Mouse (Mus musculus) G1E (cell line): Measurements from ENCODE around the gene Vmn1r85. TPM values are rescaled to one million over a fixed set of nuclear protein-coding genes. Genes with fewer than 3 reads are reported as not detected.

Source experiments
- ATAC-seq: 2 replicates; pipeline ENCODE4 v1.8.0; 2016; ENCODE audit warnings: mild to moderate bottlenecking; ENCODE audit not compliant: insufficient number of reproducible peaks, poor library complexity, low FRiP score, severe bottlenecking; ENCODE audit errors: extremely low read depth
- DNase-seq: peaks from one replicate; pipeline ENCODE4 v3.0.0; 2012; ENCODE audit warnings: low spot score
- H3K27me3 ChIP-seq: 2 replicates; pipeline ENCODE4 v1.6.1; 2012; ENCODE audit warnings: mild to moderate bottlenecking, low read length, inconsistent platforms; ENCODE audit not compliant: insufficient read depth
- H3K36me3 ChIP-seq: replicated peaks from 2 replicates; pipeline ENCODE3; 2012; ENCODE audit warnings: mild to moderate bottlenecking, inconsistent platforms
- H3K4me1 ChIP-seq: 2 replicates; pipeline ENCODE4 v1.6.1; 2012; ENCODE audit warnings: low read depth, low read length, inconsistent platforms, mixed read lengths; ENCODE audit not compliant: insufficient read depth
- H3K4me3 ChIP-seq: 2 replicates; pipeline ENCODE4 v1.5.1; 2012; ENCODE audit warnings: low read depth, mild to moderate bottlenecking, inconsistent platforms, low read length, moderate library complexity, mixed read lengths
- H3K9me3 ChIP-seq: replicated peaks from 2 replicates; pipeline ENCODE4 v1.6.1; 2012; ENCODE audit warnings: inconsistent platforms
- CTCF ChIP-seq: IDR thresholded peaks from 2 replicates; pipeline ENCODE4 v1.5.1; 2012; ENCODE audit warnings: low read depth, low read length, inconsistent platforms, mixed read lengths
- GATA1 ChIP-seq: IDR thresholded peaks from 2 replicates; pipeline ENCODE4 v1.6.1; 2012; ENCODE audit warnings: borderline replicate concordance, low read length, inconsistent platforms, mixed read lengths
- GATA2 ChIP-seq: IDR thresholded peaks from 2 replicates; pipeline ENCODE4 v1.6.1; 2012; ENCODE audit warnings: low read depth, low read length, inconsistent platforms, borderline replicate concordance
- POLR2AphosphoS5 ChIP-seq: IDR thresholded peaks from 2 replicates; pipeline ENCODE4 v1.6.1; 2012; ENCODE audit warnings: low read depth, low read length, inconsistent platforms; ENCODE audit not compliant: insufficient replicate concordance
- TAL1 ChIP-seq: conservative IDR thresholded peaks from 2 replicates; pipeline ENCODE4 v1.6.1; 2012; ENCODE audit warnings: low read depth, low read length, inconsistent platforms, mixed read lengths
- polyA plus RNA-seq: library from polyadenylated mRNA; stranded (reverse); fragments of >175 nt; gene quantifications from 2 replicates; pipeline ENCODE4 v1.2.3, GENCODE M21; 2012
- total RNA-seq, 2 experiments: library from RNA; stranded (forward) in 1 of 2; stranded (reverse) in 1 of 2; fragments of 200-1000 nt in 1 of 2; fragments of >200 nt in 1 of 2; fragmentation: Nextera tagmentation in 1 of 2; gene quantifications; 2 replicates each; pipeline ENCODE4 v1.2.3; 2014 to 2017

The Vmn1r85 gene
- total and polyA plus RNA-seq, 3 experiments: 0.44 TPM; not detected in 2

GRCm38 (mm10) chr7:13042511-13042910 is 52.5 kb downstream of the Vmn1r85 start:
- TF ChIP-seq CTCF (no peak), TAL1 (no peak), GATA1 (no peak), GATA2 (no peak), POLR2AphosphoS5 (no peak)
- peaks cover 18% of the 10 kb centered on the region for H3K9me3 ChIP-seq
- DNase-seq (no peak), ATAC-seq (no peak)
- H3K27me3 ChIP-seq: peaks cover 12% of the 10 kb centered on the region; the same call in 1 of the 2 replicates
- H3K4me3 ChIP-seq: no peak overlapping the region
- H3K4me1 ChIP-seq: peaks cover 32% of the 10 kb centered on the region
- peaks cover 24% of the 10 kb centered on the region for H3K36me3 ChIP-seq

GRCm38 (mm10) chr7:13041256-13041655 is 53.7 kb downstream of the Vmn1r85 start:
- ATAC-seq (no peak), DNase-seq (no peak)
- H3K27me3 ChIP-seq: peaks cover 12% of the 10 kb centered on the region; the same call in 1 of the 2 replicates
- no peak overlapping the region for H3K4me3 ChIP-seq
- H3K36me3 ChIP-seq: peaks cover 30% of the 10 kb centered on the region
- H3K9me3 ChIP-seq: peaks cover 18% of the 10 kb centered on the region
- H3K4me1 ChIP-seq: peaks cover 40% of the 10 kb centered on the region
- no peak for TF ChIP-seq GATA1
- TF ChIP-seq GATA2: no peak
- no peak for TF ChIP-seq CTCF
- TF ChIP-seq TAL1: no peak
- TF ChIP-seq POLR2AphosphoS5: no peak

DNA sequence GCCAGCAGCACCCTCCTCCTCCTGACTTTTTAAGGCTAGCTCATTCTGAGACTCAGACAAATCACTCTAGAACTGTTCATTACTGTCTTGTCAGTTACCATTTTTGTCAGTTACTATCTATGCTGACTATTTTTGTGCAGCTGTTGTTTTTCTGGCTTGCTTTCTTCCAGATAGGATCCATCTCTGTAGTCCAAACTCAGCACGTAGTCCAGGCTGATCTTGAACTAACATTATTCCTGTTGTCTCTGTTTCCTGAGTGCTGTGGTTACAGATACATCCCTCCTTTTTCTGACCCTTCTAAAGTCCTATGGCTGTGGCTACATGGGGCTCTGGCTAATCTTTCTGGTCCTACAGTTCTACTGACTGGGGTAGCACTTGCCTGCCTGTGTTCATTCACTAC is 55.8 kb downstream of the Vmn1r85 start:
- H3K4me3 ChIP-seq: peak overlapping the region; percentile 85
- H3K4me1 ChIP-seq: peaks cover 54% of the 10 kb centered on the region
- TF ChIP-seq CTCF (no peak), TAL1 (no peak), GATA1 (no peak), GATA2 (no peak), POLR2AphosphoS5 (no peak)
- ATAC-seq (no peak), DNase-seq (no peak)
- peaks cover 15% of the 10 kb centered on the region for H3K9me3 ChIP-seq
- H3K27me3 ChIP-seq: peaks cover 10% of the 10 kb centered on the region; the same call in 1 of the 2 replicates
- peaks cover 48% of the 10 kb centered on the region for H3K36me3 ChIP-seq

- ATAC-seq (0 out of 2 replicates have a peak, but pooled peaks have one; percentile 8), DNase-seq (peak; percentile 13)
- no peak for TF ChIP-seq CTCF
- H3K4me1 ChIP-seq: peaks cover 57% of the 10 kb centered on the region
- peaks cover 10% of the 10 kb centered on the region for H3K9me3 ChIP-seq
- H3K27me3 ChIP-seq: peaks cover 7% of the 10 kb centered on the region; the same call in 1 of the 2 replicates
- H3K36me3 ChIP-seq: peaks cover 48% of the 10 kb centered on the region
- peak overlapping the region; percentile 85 for H3K4me3 ChIP-seq
Measured at GRCm38 (mm10) chr7:13038621-13039169, 56.3 kb downstream of the Vmn1r85 start.

- peaks cover 48% of the 10 kb centered on the region for H3K36me3 ChIP-seq
- peak within 1 kb of the TSS; percentile 85 for H3K4me3 ChIP-seq
- peak; percentile 52 for ATAC-seq
- peak; percentile 92 for DNase-seq
- H3K9me3 ChIP-seq: peaks cover 3% of the 10 kb centered on the region
- TF ChIP-seq CTCF (no peak), POLR2AphosphoS5 (0 out of 2 replicates have a peak, but pooled peaks have one; percentile 40)
- H3K4me1 ChIP-seq: peaks cover 62% of the 10 kb centered on the region
- H3K27me3 ChIP-seq: no peaks in the 10 kb centered on the region; the same call in 1 of the 2 replicates
Measured at GRCm38 (mm10) chr7:13037901-13038555, 56.9 kb downstream of the Vmn1r85 start, which contains the start of gene Ube2m. Ube2m (minus strand) TSS chr7:13038275.

DNA sequence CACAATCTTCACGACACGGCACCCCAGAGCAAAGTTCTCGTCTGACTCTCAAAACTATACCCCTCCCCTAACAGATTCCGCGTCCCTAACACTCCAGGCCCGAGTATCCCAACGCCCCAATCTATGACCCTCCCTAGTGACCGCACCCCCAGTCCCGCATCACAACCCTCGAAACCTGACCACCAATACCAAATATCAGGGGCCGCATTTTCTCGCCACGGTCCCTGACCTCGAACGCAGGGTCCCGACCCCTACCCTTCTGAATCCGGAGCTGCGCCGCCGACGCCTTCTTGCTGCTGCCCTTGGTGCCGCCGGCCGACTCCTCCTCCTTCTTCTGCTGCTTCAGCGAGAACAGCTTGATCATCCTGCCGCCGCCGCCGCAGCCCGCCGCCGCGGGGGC is 57.6 kb downstream of the Vmn1r85 start:
- peak overlapping the region; percentile 85 for H3K4me3 ChIP-seq
- ATAC-seq (no peak), DNase-seq (peak; percentile 16)
- peaks cover 68% of the 10 kb centered on the region for H3K4me1 ChIP-seq
- H3K9me3 ChIP-seq: no peaks in the 10 kb centered on the region
- TF ChIP-seq TAL1 (no peak), GATA2 (no peak), GATA1 (no peak)
- H3K27me3 ChIP-seq: no peaks in the 10 kb centered on the region
- H3K36me3 ChIP-seq: peaks cover 55% of the 10 kb centered on the region
